Comparison of ENCODE assay signal across 26 mouse cellular contexts in genomic region chr2:29500601-29501350, GRCm38 (mm10).
"Had no signal": no experiment of that assay in that cellular context is flagged by ENCODE, and none has a peak within 500 bp of the region (broad histone marks: within the 10 kb centered on the region; RNA-seq: fewer than 3 reads in every experiment).

No protein-coding gene starts in this region.

- H3K27ac ChIP-seq: heart, adult 2 months; heart, embryonic 13.5 days; heart, embryonic 15.5 days; hindbrain, embryonic 13.5 days; hindbrain, embryonic 15.5 days; hindbrain, postnatal 0 days; kidney, embryonic 15.5 days; kidney, postnatal 0 days; layer of hippocampus, adult 2 months; left cerebral cortex, adult 2 months; limb, embryonic 10.5 days; limb, embryonic 12.5 days; liver, embryonic 13.5 days; liver, embryonic 15.5 days had no signal

- H3K27me3 ChIP-seq: heart, embryonic 13.5 days; heart, embryonic 15.5 days; hindbrain, embryonic 13.5 days; hindbrain, embryonic 15.5 days; kidney, embryonic 15.5 days; limb, embryonic 12.5 days; liver, embryonic 13.5 days; liver, embryonic 15.5 days had no signal

- H3K36me3 ChIP-seq: heart, embryonic 15.5 days; hindbrain, embryonic 13.5 days; hindbrain, embryonic 15.5 days; kidney, embryonic 15.5 days; liver, embryonic 13.5 days; liver, embryonic 15.5 days had no signal

- H3K9ac ChIP-seq: heart, embryonic 13.5 days; heart, embryonic 15.5 days; hindbrain, embryonic 13.5 days; hindbrain, embryonic 15.5 days; kidney, embryonic 15.5 days; limb, embryonic 12.5 days; liver, embryonic 13.5 days; liver, embryonic 15.5 days had no signal

- H3K4me1 ChIP-seq: heart, embryonic 15.5 days; kidney, embryonic 15.5 days; liver, embryonic 13.5 days; liver, embryonic 15.5 days had no signal

- H3K9me3 ChIP-seq: heart, embryonic 13.5 days; heart, embryonic 15.5 days; hindbrain, embryonic 13.5 days; hindbrain, embryonic 15.5 days; kidney, embryonic 15.5 days; limb, embryonic 10.5 days; limb, embryonic 12.5 days; liver, embryonic 13.5 days; liver, embryonic 15.5 days had no signal

- H3K4me3 ChIP-seq: heart, adult 2 months; heart, embryonic 13.5 days; heart, embryonic 15.5 days; hindbrain, embryonic 13.5 days; hindbrain, embryonic 15.5 days; kidney, embryonic 15.5 days; layer of hippocampus, adult 2 months; left cerebral cortex, adult 2 months; limb, embryonic 10.5 days; limb, embryonic 12.5 days; liver, embryonic 13.5 days; liver, embryonic 15.5 days had no signal

- DNase-seq: gastrocnemius, postnatal 14 days; gastrocnemius, postnatal 36 days; heart, adult 11 months; heart, adult 2 months; heart, postnatal 14 days; heart, postnatal 36 days; kidney, adult 11 months; kidney, adult 2 months; kidney, adult 9 months; kidney, postnatal 14 days; kidney, postnatal 4 days; layer of hippocampus, adult 9-11 months; liver; liver, embryonic 13.5 days had no signal
